Mouse (Mus musculus) midbrain, embryonic 11.5 days (tissue): ENCODE measurements around the gene Hdac6. TPM values are rescaled to one million over a fixed set of nuclear protein-coding genes. Genes with fewer than 3 reads are reported as not detected.

Source experiments
- ATAC-seq: fragments of 200-750 bp; cut with Nextera tagmentation; 2 replicates; pipeline ENCODE4 v1.8.0; 2017; ENCODE audit warnings: moderate TSS enrichment, moderate library complexity; ENCODE audit not compliant: low FRiP score
- DNase-seq: peaks from one replicate; pipeline ENCODE4 v3.0.0; 2015; ENCODE audit warnings: low spot score; ENCODE audit errors: missing footprints
- H3K27ac ChIP-seq: fragments of 300-500 bp; sonication (generic); 2 replicates; pipeline ENCODE4 v1.5.1; 2014; ENCODE audit warnings: low read depth, low read length
- H3K27me3 ChIP-seq: fragments of 300-500 bp; sonication (generic); 2 replicates; pipeline ENCODE4 v1.6.1; 2014; ENCODE audit warnings: mild to moderate bottlenecking, low read length, moderate library complexity, mixed read lengths; ENCODE audit not compliant: control insufficient read depth, insufficient read depth
- H3K36me3 ChIP-seq: fragments of 300-500 bp; sonication (generic); 2 replicates; pipeline ENCODE4 v1.6.1; 2014; ENCODE audit warnings: mild to moderate bottlenecking, low read length, moderate library complexity, mixed read lengths; ENCODE audit not compliant: control insufficient read depth, insufficient read depth
- H3K4me1 ChIP-seq: fragments of 300-500 bp; sonication (generic); 2 replicates; pipeline ENCODE4 v1.6.1; 2014; ENCODE audit warnings: low read length; ENCODE audit not compliant: control insufficient read depth, insufficient read depth
- H3K4me2 ChIP-seq: fragments of 300-500 bp; sonication (generic); 2 replicates; pipeline ENCODE4 v1.6.1; 2014; ENCODE audit warnings: mild to moderate bottlenecking, moderate library complexity
- H3K4me3 ChIP-seq: fragments of 300-500 bp; sonication (generic); 2 replicates; pipeline ENCODE4 v1.5.1; 2014; ENCODE audit warnings: low read depth, low read length
- H3K9ac ChIP-seq: fragments of 300-500 bp; sonication (generic); 2 replicates; pipeline ENCODE4 v1.6.1; 2014; ENCODE audit warnings: low read length
- H3K9me3 ChIP-seq: fragments of 300-500 bp; sonication (generic); 2 replicates; pipeline ENCODE4 v1.6.1; 2016; ENCODE audit warnings: low read length; ENCODE audit not compliant: control insufficient read depth
- WGBS: fragments of 180-500 bp; shearing (Covaris S2); extraction: QIAGEN DNeasy Blood & Tissue Kit; methylation state at CpG from one replicate; pipeline ENCODE4 v1.1.7; 2014; 5-methylcytosine and 5-hydroxymethylcytosine counted together
- polyA plus RNA-seq: library from polyadenylated mRNA; unstranded; fragments of >200 nt; fragmentation: Nextera tagmentation; extraction: Ambion mirVana; gene quantifications from 2 replicates; pipeline ENCODE4 v1.2.1, GENCODE M21; 2014

Hdac6 gene
- polyA plus RNA-seq, 1 experiment from 2014 or later = 60.4 TPM

- H3K4me3 ChIP-seq = no peak overlapping the region
- H3K4me1 ChIP-seq = no peaks in the 10 kb centered on the region
- 89% methylated on average over 5 of the region's 9 CpGs for WGBS
- ATAC-seq (no peak), DNase-seq (no peak)
- no peak overlapping the region for H3K4me2 ChIP-seq
- H3K27ac ChIP-seq = no peak overlapping the region
- no peak overlapping the region for H3K9ac ChIP-seq
- no peaks in the 10 kb centered on the region for H3K27me3 ChIP-seq
- H3K36me3 ChIP-seq = no peaks in the 10 kb centered on the region
- no peaks in the 10 kb centered on the region for H3K9me3 ChIP-seq
Observed at GRCm38 (mm10) chrX:7967596-7968201, 20.0 kb upstream of the Hdac6 start.

DNA sequence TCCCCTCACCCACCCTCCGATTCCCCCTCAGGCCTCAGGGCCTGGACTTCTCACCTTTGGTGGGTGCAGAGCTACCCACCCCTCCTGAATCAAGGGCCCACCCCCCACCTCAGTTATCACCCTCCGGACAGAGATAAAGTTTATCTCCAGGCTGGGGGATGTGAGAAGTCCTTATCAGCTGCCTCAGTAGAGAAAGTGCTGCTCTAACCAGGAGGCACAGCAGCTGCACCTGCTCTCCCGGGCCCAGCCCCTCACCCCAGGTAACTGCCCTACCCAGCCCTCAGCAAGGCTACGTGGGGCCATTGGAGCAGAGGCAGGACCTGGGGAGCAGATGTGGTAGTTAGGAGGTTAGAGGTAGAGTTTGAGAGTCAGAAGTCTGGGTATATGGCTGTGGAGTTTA lies 18.5 kb upstream of the Hdac6 start:
- no peaks in the 10 kb centered on the region for H3K9me3 ChIP-seq
- H3K9ac ChIP-seq = no peak overlapping the region
- no peak overlapping the region for H3K4me2 ChIP-seq
- ATAC-seq = no peak
- H3K27ac ChIP-seq = no peak overlapping the region
- H3K36me3 ChIP-seq = no peaks in the 10 kb centered on the region
- DNase-seq = no peak
- no peaks in the 10 kb centered on the region for H3K4me1 ChIP-seq
- no peak overlapping the region for H3K4me3 ChIP-seq
- no peaks in the 10 kb centered on the region for H3K27me3 ChIP-seq
- WGBS = 77% methylated on average over 4 of the region's 4 CpGs

- Histone ChIP-seq H3K9ac (no peak overlapping the region), H3K9me3 (no peaks in the 10 kb centered on the region), H3K4me1 (no peaks in the 10 kb centered on the region), H3K4me2 (no peak overlapping the region), H3K27me3 (no peaks in the 10 kb centered on the region), H3K36me3 (no peaks in the 10 kb centered on the region), H3K27ac (no peak overlapping the region), H3K4me3 (no peak overlapping the region)
- no peak for ATAC-seq
- no peak for DNase-seq
- 76% methylated on average over 7 of the region's 7 CpGs for WGBS
Observed at GRCm38 (mm10) chrX:7963829-7964626, 16.3 kb upstream of the Hdac6 start.

DNA sequence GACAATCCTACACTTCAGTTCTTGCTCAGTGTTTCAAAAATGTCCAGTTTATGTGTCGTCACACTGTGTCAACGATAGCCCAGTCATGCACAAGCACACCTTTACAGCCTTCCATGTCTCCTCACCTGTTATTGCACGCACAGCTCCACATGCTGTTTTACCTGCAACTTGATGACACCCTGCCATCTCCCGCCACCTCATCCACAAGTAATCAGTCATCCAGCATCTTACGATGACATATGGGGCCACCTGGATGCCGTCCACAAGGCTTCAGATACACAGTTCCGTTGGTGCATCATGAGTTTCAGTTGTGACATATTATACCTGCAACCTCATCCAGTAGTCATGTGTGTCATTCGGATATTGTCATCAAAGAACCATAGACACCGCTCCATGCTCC lies 11.2 kb upstream of the Hdac6 start:
- Histone ChIP-seq H3K4me3 (no peak overlapping the region), H3K36me3 (no peaks in the 10 kb centered on the region), H3K27ac (no peak overlapping the region), H3K4me1 (no peaks in the 10 kb centered on the region), H3K9me3 (no peaks in the 10 kb centered on the region), H3K27me3 (no peaks in the 10 kb centered on the region), H3K4me2 (no peak overlapping the region), H3K9ac (no peak overlapping the region)
- DNase-seq (no peak), ATAC-seq (no peak)
- 89% methylated on average over 9 of the region's 9 CpGs for WGBS

GRCm38 (mm10) chrX:7950091-7950490 lies 2.4 kb upstream of the Hdac6 start:
- ATAC-seq (no peak), DNase-seq (no peak)
- Histone ChIP-seq H3K4me2 (no peak overlapping the region), H3K4me1 (no peaks in the 10 kb centered on the region; the same call in 1 of the 2 replicates), H3K36me3 (no peaks in the 10 kb centered on the region), H3K9ac (no peak overlapping the region), H3K27me3 (no peaks in the 10 kb centered on the region), H3K4me3 (no peak overlapping the region), H3K9me3 (no peaks in the 10 kb centered on the region), H3K27ac (no peak overlapping the region)
- 96% methylated on average over 7 of the region's 7 CpGs for WGBS

DNA sequence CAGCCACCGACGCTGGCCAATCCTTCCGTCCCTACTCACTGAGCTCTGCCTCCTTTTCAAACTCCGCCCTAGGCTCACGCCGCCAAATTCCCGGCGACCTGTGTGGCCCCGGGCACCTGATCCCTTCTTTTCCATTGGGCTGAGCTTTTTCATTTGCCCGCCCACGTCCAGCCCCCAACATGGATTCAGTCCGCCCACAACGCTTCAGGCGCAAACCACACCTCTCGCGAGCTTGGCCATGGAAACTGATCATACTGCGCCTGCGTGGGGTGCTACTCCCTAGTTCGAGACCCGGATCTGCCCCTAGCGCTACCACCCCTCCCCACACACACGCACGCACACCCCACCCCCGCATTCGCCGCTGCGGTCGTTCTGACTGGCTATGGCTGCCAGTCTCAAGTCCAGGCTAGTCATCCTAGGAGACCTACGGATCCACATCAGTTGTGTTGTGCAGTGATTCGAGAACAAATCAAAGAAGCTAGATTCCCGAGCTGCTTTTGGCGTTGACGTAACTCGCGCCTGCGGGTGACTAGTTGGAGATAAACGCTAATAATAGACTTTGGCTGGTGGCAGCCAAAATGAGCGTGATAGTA lies 307 bp upstream of the Hdac6 start:
- Histone ChIP-seq H3K4me1 (no peaks in the 10 kb centered on the region; the same call in 1 of the 2 replicates), H3K4me3 (peak overlapping the region; percentile 25), H3K9ac (peak overlapping the region; percentile 47; the same call in 1 of the 2 replicates), H3K27ac (no peak overlapping the region; the same call in 1 of the 2 replicates), H3K9me3 (no peaks in the 10 kb centered on the region), H3K36me3 (no peaks in the 10 kb centered on the region), H3K27me3 (no peaks in the 10 kb centered on the region), H3K4me2 (peak overlapping the region; percentile 43)
- ATAC-seq = no peak
- WGBS = 10% methylated on average over 38 of the region's 38 CpGs
- DNase-seq = peak; percentile 98

GRCm38 (mm10) chrX:7945618-7946017 lies 2.1 kb downstream of the Hdac6 start:
- no peak overlapping the region for H3K4me3 ChIP-seq
- H3K27me3 ChIP-seq = no peaks in the 10 kb centered on the region
- ATAC-seq (no peak), DNase-seq (no peak)
- no peaks in the 10 kb centered on the region; the same call in 1 of the 2 replicates for H3K4me1 ChIP-seq
- H3K36me3 ChIP-seq = no peaks in the 10 kb centered on the region
- no peak overlapping the region for H3K9ac ChIP-seq
- H3K9me3 ChIP-seq = no peaks in the 10 kb centered on the region
- H3K4me2 ChIP-seq = no peak overlapping the region
- H3K27ac ChIP-seq = no peak overlapping the region
- WGBS = 73% methylated on average over 8 of the region's 8 CpGs

- 0 out of 2 replicates have a peak, but pooled peaks cover 2% of the 10 kb centered on the region for H3K36me3 ChIP-seq
- DNase-seq = no peak
- no peak overlapping the region for H3K27ac ChIP-seq
- no peaks in the 10 kb centered on the region for H3K27me3 ChIP-seq
- H3K9me3 ChIP-seq = no peaks in the 10 kb centered on the region
- ATAC-seq = no peak
- WGBS = 95% methylated on average over 6 of the region's 6 CpGs
- no peak overlapping the region for H3K9ac ChIP-seq
- no peak overlapping the region for H3K4me2 ChIP-seq
- H3K4me3 ChIP-seq = no peak overlapping the region
- H3K4me1 ChIP-seq = no peaks in the 10 kb centered on the region
Observed at GRCm38 (mm10) chrX:7937667-7938066, 10.0 kb downstream of the Hdac6 start.

DNA sequence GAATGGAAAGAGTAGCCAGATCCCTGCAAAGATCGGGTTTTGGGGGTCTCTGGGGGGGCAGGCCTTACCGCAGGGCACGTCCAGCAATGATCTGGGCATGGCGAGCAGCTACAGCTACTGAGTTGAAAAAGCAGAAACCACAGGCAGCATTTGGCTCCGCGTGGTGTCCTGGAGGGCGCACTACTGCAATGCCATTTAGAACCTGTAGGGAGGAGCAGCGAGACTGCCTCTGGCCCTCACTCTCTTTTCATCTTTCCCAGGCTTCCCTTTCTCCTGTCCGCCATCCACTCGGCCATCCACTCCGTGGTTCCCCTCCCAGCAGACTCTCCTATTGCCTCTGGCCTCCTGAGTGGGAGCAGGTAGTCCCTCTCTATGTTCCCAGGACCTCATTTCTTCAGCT lies 10.8 kb downstream of the Hdac6 start:
- no peak for DNase-seq
- Histone ChIP-seq H3K27me3 (no peaks in the 10 kb centered on the region), H3K9me3 (no peaks in the 10 kb centered on the region), H3K9ac (no peak overlapping the region), H3K4me2 (no peak overlapping the region), H3K4me3 (no peak overlapping the region), H3K4me1 (no peaks in the 10 kb centered on the region), H3K36me3 (0 out of 2 replicates have a peak, but pooled peaks cover 2% of the 10 kb centered on the region), H3K27ac (no peak overlapping the region)
- ATAC-seq = no peak
- 44% methylated on average over 11 of the region's 11 CpGs for WGBS
